Comparison of ENCODE assay signal across 27 mouse cellular contexts in genomic region chr6:108512097-108512496, GRCm38 (mm10).
DNase-seq lines count a peak whose midpoint lies in the region; ATAC-seq and TF ChIP-seq lines count a peak whose summit lies in the region.
"Had no signal": no experiment of that assay in that cellular context is flagged by ENCODE, and none has a peak within 500 bp of the region (broad histone marks: within the 10 kb centered on the region; RNA-seq: fewer than 3 reads in every experiment).

No protein-coding gene starts in this region.

- H3K4me3 ChIP-seq in kidney, adult 2 months (ENCODE audit: insufficient read depth, low read depth, low read length): no peak overlapping the region
- H3K4me3 ChIP-seq in layer of hippocampus, adult 2 months: no peak overlapping the region
- H3K4me3 ChIP-seq: embryonic facial prominence, embryonic 12.5 days; embryonic facial prominence, embryonic 15.5 days; heart, adult 2 months; heart, embryonic 10.5 days; heart, embryonic 13.5 days had no signal

- no peak for TF ChIP-seq POLR2A in kidney, adult 2 months (IDR thresholded peaks at IDR 0.05; ENCODE audit: low read depth, low read length)

- peaks cover 10% of the 10 kb centered on the region for H3K36me3 ChIP-seq in kidney, adult 2 months (ENCODE audit: control insufficient read depth, insufficient read depth, low read length)
- H3K36me3 ChIP-seq: embryonic facial prominence, embryonic 12.5 days; embryonic facial prominence, embryonic 15.5 days had no signal

- peak; percentile 54 for ATAC-seq in CD4-positive, CD25-positive, alpha-beta regulatory T cell, adult 4 months
- ATAC-seq in activated CD4-positive, CD25-positive, alpha-beta regulatory T cell, adult 4 months: peak; percentile 22
- ATAC-seq: forebrain, embryonic 14.5 days; forebrain, postnatal 0 days had no signal

- H3K27me3 ChIP-seq in kidney, adult 2 months (replicated peaks; ENCODE audit: control insufficient read depth, insufficient read depth, low read length): no peaks in the 10 kb centered on the region
- H3K27me3 ChIP-seq: embryonic facial prominence, embryonic 12.5 days; embryonic facial prominence, embryonic 15.5 days; heart, embryonic 13.5 days had no signal

- DNase-seq in kidney, adult 2 months: peak; percentile 63
- no peak for DNase-seq in kidney, adult 9 months
- no peak for DNase-seq in layer of hippocampus, adult 2 months (ENCODE audit: low spot score in 2 of 2)
- no peak for DNase-seq in layer of hippocampus, adult 11-12 months (ENCODE audit: low spot score)
- DNase-seq in right cerebral cortex, postnatal 10 days (ENCODE audit: low spot score in 2 of 2): no peak
- no peak for DNase-seq in cerebellum, adult 8-10 months
- DNase-seq: adrenal gland, postnatal 10 days; adrenal gland, postnatal 36 days; B cell, adult 2 months; cerebellum, adult 18-20 months; cerebellum, adult 9-11 months; cerebellum, postnatal 25 days; forebrain, postnatal 0 days; gastrocnemius, postnatal 10 days; gastrocnemius, postnatal 36 days; heart, adult 2 months; heart, postnatal 14 days; heart, postnatal 4 days had no signal

- 28% methylated on average over 3 of the region's 3 CpGs for WGBS in kidney, adult 2 months

- no peak for TF ChIP-seq CTCF in kidney, adult 2 months (conservative IDR thresholded peaks at IDR 0.05; ENCODE audit: insufficient read depth, insufficient read length, low read depth, low read length)
- TF ChIP-seq CTCF in layer of hippocampus, adult 2 months (conservative IDR thresholded peaks at IDR 0.05): no peak

- H3K4me1 ChIP-seq in kidney, adult 2 months (ENCODE audit: control insufficient read depth, insufficient read depth, low read length): peaks cover 32% of the 10 kb centered on the region
- H3K4me1 ChIP-seq: embryonic facial prominence, embryonic 12.5 days; embryonic facial prominence, embryonic 15.5 days had no signal

- H3K27ac ChIP-seq in kidney, adult 2 months (ENCODE audit: insufficient read depth, low read depth, low read length): no peak overlapping the region
- peak overlapping the region; percentile 23; the same call in 1 of the 2 replicates for H3K27ac ChIP-seq in layer of hippocampus, adult 2 months
- H3K27ac ChIP-seq: embryonic facial prominence, embryonic 12.5 days; embryonic facial prominence, embryonic 15.5 days; heart, adult 2 months; heart, embryonic 10.5 days; heart, embryonic 13.5 days; hindbrain, embryonic 14.5 days; hindbrain, postnatal 0 days had no signal
